Mouse (Mus musculus) spleen, adult 12 weeks (tissue): Measurements from ENCODE around the gene Dock10.

Experiments used
- DNase-seq: peaks from one replicate; pipeline ENCODE4 v3.0.0; 2022; ENCODE audit warnings: low spot score

Gene Dock10

DNA sequence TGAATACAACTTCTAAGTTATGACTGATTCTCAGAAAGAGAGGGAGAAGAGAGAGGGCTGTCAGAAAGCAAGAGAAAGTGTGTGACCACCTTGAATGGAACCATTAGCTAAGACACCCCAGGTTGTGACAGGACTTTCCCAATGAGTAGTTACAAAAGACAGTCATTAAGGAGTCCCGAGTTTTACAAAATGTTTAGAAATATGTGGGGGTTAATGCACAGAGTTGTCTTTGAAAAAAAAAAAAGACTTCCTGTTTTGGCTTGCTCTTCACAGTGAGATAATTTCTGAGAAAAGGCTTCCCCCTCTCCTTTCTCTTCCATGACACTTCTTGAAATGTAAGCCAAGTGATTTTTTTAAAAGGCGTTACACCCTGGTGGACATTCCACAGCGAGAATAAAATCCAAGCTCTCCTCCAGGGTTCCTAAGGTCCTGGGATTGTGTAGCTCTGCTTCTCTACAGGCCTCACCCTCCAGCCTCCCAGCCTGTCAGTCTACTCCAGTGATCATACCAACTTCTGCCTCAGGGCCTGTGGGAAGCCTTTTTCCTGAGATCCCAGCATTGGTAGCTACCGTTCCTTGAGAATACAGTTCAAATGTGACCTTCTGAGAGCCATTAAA lies 144.8 kb downstream of the Dock10 start:
- DNase-seq = no peak

DNA sequence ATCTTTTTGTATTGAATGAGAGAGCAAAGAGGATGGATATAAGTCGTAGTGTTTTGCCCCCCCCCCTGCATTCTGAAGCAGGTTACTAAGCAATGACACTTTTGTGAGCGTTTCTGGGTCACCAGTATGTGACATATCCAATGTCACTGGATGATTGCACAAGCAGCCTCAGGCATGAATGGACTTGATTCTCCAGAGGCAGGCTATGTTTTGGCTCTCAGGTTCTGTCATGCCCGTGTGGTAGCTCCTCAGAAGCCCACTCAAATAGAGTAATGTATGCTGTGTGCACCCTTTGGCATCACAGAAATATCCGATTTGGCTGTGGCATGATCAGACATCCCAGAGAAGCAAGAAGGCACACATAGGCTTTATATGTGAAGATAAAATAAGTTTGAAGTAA lies 150.8 kb downstream of the Dock10 start:
- no peak for DNase-seq

DNA sequence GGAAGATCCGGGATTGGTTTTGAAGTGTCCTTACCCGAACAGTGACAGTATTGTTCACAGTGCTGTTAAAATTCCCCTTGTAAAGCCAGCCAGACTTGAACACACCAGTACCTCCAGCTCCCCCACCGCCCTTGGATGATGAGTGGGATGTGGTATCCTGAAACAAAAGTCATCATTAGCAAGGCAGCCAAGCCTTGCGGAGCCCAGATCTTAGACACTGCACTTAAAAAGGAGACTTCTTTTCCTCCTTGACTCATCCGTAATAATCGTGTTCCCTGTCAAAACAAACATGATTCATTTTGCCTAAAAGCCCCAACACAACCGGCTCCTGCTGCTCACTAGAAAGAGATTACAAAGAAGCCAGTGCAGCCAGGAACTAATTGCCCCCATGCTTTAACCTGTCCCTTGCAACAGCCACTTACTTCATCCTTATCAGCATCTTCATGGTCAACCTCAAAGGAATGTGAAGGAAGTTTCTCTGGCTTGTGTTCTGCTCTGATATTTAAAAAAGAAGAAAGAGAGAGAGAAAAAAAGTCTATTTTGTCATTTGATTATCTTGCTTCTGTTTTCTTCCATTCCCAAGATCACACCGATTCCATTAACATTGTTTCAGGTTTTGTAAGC lies 152.1 kb downstream of the Dock10 start:
- DNase-seq = no peak

DNA sequence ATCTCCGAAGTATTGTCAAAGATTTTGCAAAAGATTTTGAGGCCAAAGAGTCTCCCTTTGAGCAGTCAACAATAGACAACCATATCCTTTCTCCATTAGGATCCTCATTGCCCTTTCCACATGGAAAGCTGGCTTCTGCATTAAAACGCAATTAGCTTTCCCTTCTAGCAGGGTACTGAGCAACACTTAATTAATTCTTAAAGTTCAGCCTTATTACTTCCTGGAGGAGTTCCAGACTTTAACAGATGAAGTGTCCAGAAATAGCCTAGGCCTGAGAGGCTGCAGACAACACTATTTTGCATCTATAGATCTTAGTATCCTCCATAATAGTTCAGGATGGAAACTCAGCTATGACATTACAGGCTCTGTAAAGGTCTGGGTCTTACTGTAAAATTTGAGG lies 154.0 kb downstream of the Dock10 start:
- no peak for DNase-seq

DNA sequence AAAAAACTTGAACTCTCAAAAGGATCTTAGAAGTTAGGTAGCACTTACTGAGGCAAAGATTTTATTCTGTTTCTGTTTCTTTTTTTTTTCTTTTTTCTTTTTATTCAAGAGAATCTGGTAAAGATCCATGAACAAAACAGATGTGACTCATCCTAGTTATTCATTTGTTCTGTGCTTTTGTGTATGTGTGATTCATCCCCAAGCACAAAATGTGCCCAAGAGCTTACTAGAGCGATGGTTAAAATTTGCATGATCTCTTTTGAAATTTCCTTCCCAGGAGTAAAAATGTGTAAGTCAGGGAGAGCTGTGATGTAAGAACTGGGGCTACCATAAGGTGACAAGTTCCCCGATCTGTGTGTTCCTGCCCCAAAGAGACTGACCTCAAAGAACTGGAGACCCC lies 155.2 kb downstream of the Dock10 start:
- no peak for DNase-seq

DNA sequence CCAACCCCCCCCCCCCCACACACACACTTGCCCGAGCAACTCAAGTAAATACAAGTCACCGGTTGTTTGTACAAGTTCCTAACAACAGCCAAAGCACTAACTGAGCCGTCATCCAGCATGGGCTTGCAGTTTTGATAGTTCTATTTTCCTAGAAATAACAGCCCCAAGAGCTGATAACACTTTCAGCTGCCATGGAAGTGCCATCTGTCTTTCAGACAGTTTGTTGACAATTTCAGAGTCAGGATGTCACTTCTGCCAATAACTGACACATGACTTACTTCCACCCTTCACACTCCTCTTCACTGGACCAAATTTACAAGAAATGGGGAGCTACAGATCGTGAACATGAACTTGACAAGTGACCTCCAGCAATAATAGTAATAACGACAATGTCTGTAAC lies 175.0 kb downstream of the Dock10 start:
- no peak for DNase-seq

DNA sequence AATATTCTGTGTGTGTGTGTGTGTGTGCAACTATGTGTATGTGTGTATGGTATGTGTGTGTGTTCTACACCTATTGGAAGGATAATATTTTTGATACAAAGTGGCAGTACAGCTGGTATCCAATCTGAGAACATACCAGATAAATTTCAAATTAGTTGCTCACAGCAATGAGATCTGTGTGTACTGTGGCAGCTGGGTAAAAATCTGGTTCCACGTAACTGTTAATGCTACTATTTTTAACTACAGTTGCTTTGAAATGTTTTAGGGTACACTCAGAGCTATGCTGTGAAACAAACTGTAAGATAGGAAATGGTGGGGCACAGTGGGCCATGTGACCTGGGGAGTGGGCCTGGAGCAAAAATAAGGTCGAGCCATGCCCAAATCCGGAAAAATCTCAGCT lies 176.1 kb downstream of the Dock10 start:
- no peak for DNase-seq

DNA sequence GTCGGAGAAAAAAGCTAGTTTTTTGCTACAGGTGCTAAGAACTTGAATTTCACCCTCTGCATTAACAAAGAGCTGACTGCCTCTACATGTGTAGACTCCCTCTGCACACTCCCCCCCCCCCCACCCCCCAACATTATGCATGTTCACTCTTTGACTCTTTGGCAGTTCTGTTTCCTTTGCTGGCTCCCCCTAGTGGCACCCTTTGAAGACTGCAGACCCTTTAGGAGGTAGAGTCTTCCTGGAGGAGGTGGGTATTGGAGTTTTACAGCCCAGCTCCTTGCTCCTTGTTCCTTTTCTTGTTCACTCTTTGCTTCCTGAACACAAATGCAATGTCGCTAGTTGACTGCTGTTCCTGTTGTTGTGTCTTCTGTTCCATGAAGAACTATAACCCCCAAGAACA lies 181.4 kb downstream of the Dock10 start:
- DNase-seq = no peak

DNA sequence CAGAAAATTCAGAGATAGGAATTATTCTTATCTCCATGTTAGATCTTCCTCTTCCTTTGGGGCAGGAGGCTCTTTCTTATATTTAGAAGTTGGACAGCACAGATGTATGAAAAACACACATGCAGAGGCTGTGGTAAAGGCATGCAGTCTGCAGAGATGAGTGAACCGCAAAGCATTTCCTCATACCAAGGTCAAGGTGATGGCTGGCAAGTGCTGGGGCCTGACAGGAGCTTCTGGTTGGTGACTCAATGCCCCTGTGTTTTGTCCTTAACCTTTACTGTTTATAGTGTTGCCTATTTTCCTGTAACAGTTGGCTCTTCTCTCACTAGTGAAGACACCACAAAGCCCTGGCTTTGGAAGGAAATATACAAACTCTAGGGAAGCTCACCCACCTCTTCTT lies 201.9 kb downstream of the Dock10 start:
- no peak for DNase-seq

DNA sequence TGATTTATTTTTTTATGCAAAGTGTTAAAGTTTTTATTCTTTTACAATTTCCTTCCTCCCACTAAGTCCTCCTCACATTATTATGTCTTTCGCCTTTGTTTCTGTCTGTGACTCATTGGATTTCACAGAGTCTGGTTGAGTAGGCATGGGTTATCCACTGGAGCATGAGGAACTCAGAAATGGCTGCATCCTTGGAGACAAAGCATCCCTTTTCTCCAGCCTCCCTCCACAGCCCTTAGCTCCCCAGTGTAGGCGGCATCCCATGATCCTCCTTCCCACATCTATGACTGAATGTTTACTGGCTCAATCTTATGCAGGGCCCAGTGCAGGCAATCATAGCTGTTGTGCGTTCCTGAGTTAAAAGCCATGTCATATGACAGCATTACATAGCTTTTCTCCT lies 216.8 kb downstream of the Dock10 start:
- no peak for DNase-seq

DNA sequence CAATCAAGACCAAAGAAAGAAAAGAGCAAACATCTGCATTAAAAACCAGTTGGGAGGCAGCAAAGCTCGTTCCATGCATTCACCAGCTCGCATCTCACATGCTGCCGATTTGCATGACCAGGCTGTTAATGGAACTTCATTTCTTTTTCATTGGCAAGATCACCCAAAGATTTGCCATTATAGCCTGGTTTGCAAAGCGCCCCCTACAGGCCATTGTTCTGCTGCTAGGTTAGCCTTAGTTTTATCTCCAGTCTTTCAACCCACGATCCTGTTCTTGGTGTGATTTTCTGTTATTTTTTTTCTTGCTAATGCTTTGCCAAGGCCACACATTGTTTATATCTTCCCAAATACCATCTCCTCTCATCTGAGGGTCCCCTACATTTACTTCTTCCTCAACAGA lies 236.1 kb downstream of the Dock10 start:
- no peak for DNase-seq

DNA sequence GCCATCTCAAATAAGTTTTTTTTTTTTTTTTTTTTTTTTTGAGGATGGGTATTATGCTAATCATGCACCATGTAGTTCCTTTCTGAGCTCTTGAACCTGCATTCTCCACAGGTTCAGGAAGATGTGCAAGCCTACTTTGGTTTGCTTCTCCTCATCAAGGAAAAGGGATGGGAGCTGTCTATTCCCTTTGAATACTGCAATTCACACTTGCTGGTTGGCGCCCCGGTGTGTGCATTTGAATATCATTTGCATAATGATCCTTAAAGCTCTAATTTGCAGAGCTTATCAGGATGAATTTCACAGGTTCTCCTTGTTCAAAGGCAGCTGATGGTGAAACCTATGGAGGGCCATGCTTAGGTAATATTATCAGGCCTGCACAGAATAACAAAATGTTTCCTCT lies 237.9 kb downstream of the Dock10 start:
- no peak for DNase-seq

DNA sequence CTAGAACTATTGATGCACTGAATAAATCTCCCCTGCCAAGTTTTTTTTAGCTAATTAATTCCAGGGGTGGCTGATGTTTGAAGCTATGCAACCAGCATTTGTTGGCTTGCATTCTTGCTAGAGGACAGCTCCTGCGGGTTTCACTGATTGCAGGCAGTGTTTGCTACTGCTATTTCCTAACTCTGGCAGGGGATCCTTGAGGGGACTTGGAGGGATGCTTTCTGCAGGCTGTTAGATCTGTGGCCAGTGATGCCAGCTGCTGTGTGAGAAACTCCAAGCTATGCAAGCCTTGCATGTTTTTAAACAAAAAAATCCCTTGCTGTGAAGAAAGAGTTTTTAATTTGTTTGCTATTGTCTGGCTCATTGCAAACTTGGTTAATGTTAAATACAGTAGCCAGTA lies 238.4 kb downstream of the Dock10 start:
- DNase-seq = no peak

DNA sequence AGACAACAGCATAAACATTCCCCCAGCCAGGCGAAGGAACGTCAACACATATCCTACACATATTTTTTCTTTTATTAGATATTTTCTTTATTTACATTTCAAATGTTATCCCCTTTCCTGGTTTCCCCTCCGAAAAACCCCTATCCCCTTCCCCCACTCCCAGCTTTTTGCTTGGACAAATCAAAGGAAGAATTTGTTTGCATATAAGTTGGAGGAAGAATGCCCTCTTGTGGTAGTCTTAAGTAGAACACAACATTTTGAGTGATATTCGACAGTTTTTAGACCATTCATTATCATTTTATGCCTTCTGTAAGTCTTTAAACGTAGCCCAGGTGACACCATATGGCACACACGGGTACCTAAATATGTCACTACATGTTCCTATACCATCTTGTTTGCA lies 242.5 kb downstream of the Dock10 start:
- DNase-seq = no peak

DNA sequence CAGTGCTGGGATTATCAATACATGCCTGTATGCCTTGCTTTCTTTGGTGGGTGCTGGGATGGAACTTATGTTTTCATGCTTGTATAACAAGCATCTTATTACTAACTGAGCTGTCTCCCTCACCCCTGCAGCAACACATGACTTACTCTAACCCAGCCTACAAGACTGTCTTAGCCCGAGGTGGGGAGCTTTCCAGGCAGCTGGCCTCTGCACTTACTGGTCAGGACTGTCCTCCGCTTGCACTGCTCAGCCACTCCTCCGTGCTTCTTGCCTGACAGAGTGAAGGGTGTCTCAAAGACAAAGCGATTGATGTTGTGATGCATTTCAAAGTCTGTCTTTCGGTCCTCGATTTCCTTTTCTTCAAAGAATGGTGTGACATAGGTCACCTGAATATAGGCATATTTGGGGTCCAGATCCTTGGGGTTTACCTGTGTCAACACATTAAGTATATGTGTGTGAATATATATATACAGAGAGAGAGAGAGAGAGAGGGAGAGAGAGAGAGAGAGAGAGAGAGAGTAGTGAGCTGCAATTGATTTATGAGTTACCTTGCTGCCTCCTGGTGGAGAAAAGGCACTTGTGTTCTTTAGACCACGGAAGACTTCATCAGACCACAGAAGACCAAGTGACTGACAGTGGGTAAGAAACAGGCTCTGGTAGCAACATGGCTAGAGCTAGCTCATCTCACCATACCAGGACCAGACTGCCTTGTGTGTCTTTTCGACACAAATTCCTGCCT lies 245.9 kb downstream of the Dock10 start:
- DNase-seq = no peak

DNA sequence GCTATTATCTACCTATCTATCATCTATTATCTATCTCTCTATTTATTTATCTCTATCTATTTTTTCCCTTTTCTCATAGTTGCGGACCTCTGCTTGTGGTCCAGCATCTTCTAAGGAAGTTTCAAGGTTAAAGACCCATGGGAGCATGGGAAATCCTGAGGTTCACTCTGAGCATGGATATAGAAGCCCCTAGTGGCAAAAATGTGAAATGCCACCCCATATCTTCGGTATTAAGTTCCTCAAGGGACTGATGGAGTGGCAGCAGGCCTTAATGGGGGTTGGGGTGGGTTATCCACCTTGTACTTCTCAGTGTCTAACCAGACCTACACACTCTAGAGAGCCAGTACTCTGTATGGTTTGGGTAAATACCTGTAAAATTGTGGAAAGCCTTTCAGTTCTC lies 253.6 kb downstream of the Dock10 start:
- no peak for DNase-seq

DNA sequence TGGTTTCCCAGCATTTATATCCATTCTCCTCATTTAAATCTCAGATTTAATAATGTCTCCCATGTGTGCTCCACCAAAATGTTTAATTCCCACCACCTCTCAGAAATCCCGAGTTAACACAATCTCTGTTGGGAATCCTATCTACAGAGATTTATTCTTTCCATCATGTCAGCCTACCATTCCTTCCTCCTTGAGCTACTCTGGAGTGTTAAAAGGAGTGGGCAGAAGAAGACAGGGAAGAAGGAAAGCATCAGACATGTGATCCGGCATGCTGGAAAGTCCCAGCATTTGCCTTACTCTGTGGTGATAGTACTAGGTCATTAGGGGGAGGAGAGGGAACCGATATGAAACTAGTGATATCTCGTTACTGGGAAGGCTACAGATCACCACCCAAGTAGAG lies 254.2 kb downstream of the Dock10 start:
- no peak for DNase-seq

DNA sequence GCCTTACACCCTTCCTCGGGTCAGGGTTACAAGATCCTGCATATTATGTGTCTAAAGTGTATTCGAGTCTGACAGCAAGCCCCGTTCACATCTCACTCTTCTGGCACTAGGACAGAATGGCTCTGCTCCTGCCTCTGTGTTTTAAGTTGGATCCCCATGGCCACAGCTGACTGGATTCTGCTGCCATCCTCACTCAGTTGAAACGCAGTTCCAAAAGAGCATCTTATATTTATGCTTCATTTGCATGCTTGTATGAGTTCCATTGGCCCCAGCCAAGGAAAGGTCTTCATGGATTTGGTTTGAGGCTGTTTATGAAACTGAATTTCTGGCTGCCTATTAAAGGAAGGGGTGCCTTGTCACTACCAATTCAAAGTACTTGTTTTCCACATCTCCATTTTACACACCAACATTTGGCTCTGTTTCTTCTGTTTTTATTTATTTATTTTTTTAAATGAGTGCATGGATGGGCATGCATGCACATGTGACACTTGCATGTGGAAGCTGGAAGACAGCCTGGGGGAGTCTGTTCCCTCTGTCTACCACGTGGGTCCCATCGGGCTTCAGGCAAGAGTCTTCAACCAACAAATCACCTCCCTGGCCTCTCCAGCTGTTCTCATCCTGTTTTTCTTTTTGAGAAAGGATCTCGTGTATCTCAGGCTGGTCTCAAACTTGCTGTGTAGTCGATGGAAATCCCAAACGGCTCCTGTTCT lies 255.7 kb downstream of the Dock10 start:
- DNase-seq = no peak

DNA sequence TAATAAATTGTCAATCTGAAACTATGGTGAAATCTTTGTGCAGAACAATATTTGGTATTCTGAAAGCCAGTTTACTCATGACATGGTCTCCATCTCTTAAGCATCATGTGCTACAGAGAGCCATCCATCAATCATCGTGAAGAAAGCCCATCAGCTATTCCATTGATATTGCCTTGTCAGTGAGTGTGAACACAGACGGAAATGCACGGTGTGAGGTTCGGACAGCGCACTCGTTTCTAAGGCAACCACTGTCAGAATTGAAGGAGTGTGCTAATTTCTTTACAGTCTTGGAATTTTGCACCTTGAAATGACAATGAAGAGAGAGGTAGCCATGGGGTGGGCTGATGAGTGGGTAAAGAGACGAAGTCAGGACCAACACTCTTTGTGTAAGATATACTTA lies 259.1 kb downstream of the Dock10 start:
- no peak for DNase-seq

DNA sequence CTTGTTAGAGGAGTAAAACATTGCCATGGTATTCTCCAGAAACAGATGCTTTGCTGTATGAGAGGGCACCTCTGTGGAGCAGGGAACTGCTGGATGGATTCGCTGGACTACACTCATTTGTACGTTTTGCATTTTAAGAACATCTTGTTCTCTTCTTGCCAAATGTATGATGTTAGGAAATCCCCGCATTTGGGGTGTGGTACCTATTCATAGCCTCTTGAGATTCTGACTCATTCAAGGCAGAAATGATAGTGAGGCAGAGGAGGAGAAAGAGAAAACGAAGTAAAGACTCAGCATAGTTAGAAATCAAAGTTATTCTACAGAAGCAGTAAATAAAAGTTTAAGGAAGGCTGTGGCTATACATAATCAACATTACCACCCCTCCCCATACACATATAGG lies 262.0 kb downstream of the Dock10 start:
- no peak for DNase-seq

DNA sequence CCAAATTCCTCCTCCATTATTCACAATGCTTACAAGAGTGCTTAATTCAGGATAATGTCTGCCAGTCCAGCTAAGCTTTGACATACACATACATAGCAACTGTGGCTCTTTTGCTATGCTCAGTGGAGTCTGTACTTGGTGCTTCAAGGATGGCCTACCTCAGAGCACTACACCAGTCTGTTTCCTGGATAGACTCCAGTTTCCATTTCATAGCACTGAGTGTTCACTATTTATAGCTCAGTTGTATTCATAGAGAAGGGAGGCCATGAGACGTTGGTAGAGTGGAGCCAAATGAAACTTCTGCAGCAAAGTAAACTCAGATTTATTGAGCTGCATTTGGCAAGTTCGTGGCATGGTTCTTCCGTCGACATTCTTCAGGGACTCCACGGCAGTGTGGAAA lies 274.9 kb downstream of the Dock10 start:
- DNase-seq = no peak

DNA sequence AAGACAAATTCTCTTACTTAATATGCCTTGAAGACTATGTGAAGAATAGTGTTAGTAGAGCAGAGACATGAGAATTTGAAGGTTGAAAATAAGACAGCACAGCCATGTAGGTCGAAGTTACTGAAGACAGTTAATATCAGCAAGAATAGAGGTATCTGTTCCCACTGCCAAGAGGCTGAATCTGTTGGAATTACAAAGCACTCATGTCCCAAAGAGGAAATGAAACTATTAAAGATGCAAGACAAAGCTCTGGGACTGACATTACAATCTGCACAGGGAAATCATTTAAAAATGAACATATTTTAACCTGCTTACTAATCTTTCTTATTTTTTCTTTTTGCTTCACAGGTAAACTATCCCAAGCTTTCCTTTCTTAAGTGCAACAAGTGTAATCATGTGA lies 283.4 kb downstream of the Dock10 start:
- DNase-seq = no peak

DNA sequence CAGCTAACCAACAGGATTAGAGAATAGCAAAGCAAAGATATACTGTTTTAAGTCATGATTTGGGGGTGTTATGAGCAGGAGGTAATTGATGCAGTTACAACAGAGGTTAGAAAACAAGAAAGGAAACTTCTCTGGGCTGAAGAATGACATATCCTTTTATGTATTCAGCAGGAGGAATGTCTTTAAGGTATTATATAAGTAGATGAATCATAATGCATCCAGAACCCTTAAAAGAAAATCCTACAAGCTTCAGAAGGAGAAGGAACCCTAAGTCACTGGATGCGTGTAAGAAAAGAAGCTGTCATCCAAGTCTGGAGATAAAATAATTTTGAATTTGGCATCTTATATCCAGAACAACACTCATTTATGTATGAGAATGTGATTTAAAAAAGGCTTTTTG lies 285.9 kb downstream of the Dock10 start:
- DNase-seq = no peak
